Mouse (Mus musculus): ENCODE measurements around the gene Olfr684. TPM values are rescaled to one million over a fixed set of nuclear protein-coding genes. Genes with fewer than 3 reads are reported as not detected.

The Olfr684 gene
- not detected in 2 replicates for polyA plus RNA-seq (2016; fragmentation: Nextera tagmentation; extraction: Ambion mirVana)

- Histone ChIP-seq H3K4me1 (no peaks in the 10 kb centered on the region), H3K27me3 (ENCODE audit: low read depth, poor library complexity, severe bottlenecking) (no peaks in the 10 kb centered on the region), H3K9me3 (replicated peaks) (no peaks in the 10 kb centered on the region), H3K36me3 (no peaks in the 10 kb centered on the region), H3K27ac (replicated peaks) (no peak within 1 kb of the TSS), H3K4me3 (no peak within 1 kb of the TSS)
- WGBS, result 86% methylated on average over 1 of the region's 1 CpGs
- no peak for DNase-seq (ENCODE audit: low spot score)
Observed at GRCm38 (mm10) chr7:105163553-105163952, at the start of gene Olfr684. Gene Olfr684 (minus strand): TSS chr7:105163653.

GRCm38 (mm10) chr7:105207385-105207784, 43.9 kb upstream of the Olfr684 start, which contains the start of gene Olfr686:
Gene Olfr686 (minus strand): TSS chr7:105207485.
- Histone ChIP-seq H3K4me1 (no peaks in the 10 kb centered on the region), H3K27ac (replicated peaks) (no peak within 1 kb of the TSS), H3K36me3 (no peaks in the 10 kb centered on the region), H3K9me3 (replicated peaks) (no peaks in the 10 kb centered on the region), H3K4me3 (no peak within 1 kb of the TSS), H3K27me3 (ENCODE audit: low read depth, poor library complexity, severe bottlenecking) (no peaks in the 10 kb centered on the region)
- DNase-seq (ENCODE audit: low spot score), result no peak

GRCm38 (mm10) chr7:105185912-105186311, 22.5 kb upstream of the Olfr684 start, which contains the start of gene Olfr685:
Gene Olfr685 (minus strand): TSS chr7:105186012.
- 95% methylated on average over 1 of the region's 1 CpGs for WGBS
- Histone ChIP-seq H3K9me3 (replicated peaks) (no peaks in the 10 kb centered on the region), H3K4me1 (no peaks in the 10 kb centered on the region), H3K4me3 (no peak within 1 kb of the TSS), H3K27me3 (ENCODE audit: low read depth, poor library complexity, severe bottlenecking) (no peaks in the 10 kb centered on the region), H3K36me3 (no peaks in the 10 kb centered on the region), H3K27ac (replicated peaks) (no peak within 1 kb of the TSS)
- no peak for DNase-seq (ENCODE audit: low spot score)

DNA sequence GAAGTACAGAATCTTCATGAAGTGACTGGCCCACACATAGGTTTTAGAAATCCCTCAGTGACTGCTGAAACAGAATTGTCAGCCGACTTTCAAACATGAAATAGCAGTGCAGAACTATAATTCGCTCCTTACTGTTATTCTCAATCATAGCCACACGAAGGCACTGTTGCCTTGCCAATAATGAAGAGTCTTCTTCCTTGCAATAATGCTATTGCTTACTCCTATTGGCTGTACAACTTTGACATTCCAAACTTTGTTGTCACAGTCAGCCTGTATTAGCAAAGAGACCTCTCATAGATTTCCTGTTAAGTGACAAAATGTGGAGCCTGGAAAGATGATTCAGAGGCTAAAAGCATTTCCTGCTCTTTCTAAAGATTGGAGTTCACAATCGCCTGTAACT, 7.3 kb upstream of the Olfr684 start:
- 59% methylated on average over 4 of the region's 4 CpGs for WGBS
- no peak for DNase-seq (ENCODE audit: low spot score)
- Histone ChIP-seq H3K27ac (replicated peaks) (no peak overlapping the region), H3K4me3 (no peak overlapping the region), H3K36me3 (no peaks in the 10 kb centered on the region), H3K9me3 (replicated peaks) (no peaks in the 10 kb centered on the region), H3K4me1 (no peaks in the 10 kb centered on the region), H3K27me3 (ENCODE audit: low read depth, poor library complexity, severe bottlenecking) (no peaks in the 10 kb centered on the region)

DNA sequence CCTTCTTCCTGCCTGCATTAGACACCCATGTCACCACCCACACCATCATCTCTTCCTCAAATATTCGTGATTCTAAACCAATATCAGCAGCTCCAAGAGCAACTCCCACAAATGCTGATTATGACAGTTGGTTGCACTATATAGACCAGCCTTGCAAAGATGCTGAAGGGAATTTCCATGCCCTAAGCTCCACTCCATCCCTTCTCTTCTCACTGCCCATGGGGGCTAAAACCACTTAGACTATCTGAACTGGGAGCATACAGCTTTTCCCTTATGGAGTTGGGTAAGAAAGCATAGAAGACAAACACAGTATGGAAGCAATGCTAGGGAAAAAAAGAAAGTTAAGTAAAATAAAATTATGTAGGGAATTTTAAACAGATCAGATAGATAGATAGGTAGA, 16.5 kb downstream of the Olfr684 start, which contains the start of gene Olfr683:
Olfr683 (minus strand) TSS at position 101 of the 400 bp plus-strand sequence.
- no peak for DNase-seq (ENCODE audit: low spot score)
- WGBS, result 78% methylated on average over 1 of the region's 1 CpGs
- no peak within 1 kb of the TSS for H3K27ac ChIP-seq (replicated peaks)
- H3K4me1 ChIP-seq, result no peaks in the 10 kb centered on the region
- no peak within 1 kb of the TSS for H3K4me3 ChIP-seq
- no peaks in the 10 kb centered on the region for H3K27me3 ChIP-seq (ENCODE audit: low read depth, poor library complexity, severe bottlenecking)
- no peaks in the 10 kb centered on the region for H3K9me3 ChIP-seq (replicated peaks)
- H3K36me3 ChIP-seq, result no peaks in the 10 kb centered on the region

- WGBS, result 79% methylated on average over 2 of the region's 2 CpGs
- H3K36me3 ChIP-seq, result no peaks in the 10 kb centered on the region
Observed at GRCm38 (mm10) chr7:105141275-105141674, 22.2 kb downstream of the Olfr684 start.

GRCm38 (mm10) chr7:105116536-105116935, 46.9 kb downstream of the Olfr684 start, which contains the start of gene Olfr681:
Gene Olfr681 (plus strand): TSS chr7:105116836.
- Histone ChIP-seq H3K4me1 (no peaks in the 10 kb centered on the region), H3K27ac (replicated peaks) (no peak within 1 kb of the TSS)
- no peak for DNase-seq (ENCODE audit: low spot score)

More at GRCm38 (mm10) chr7:105141275-105141674, 22.2 kb downstream of the Olfr684 start:
- DNase-seq (ENCODE audit: low spot score), result no peak
- Histone ChIP-seq H3K27me3 (ENCODE audit: low read depth, poor library complexity, severe bottlenecking) (no peaks in the 10 kb centered on the region), H3K9me3 (replicated peaks) (no peaks in the 10 kb centered on the region), H3K4me3 (no peak overlapping the region), H3K27ac (replicated peaks) (no peak overlapping the region), H3K4me1 (no peaks in the 10 kb centered on the region)

More at GRCm38 (mm10) chr7:105116536-105116935, 46.9 kb downstream of the Olfr684 start, which contains the start of gene Olfr681:
- no peaks in the 10 kb centered on the region for H3K27me3 ChIP-seq (ENCODE audit: low read depth, poor library complexity, severe bottlenecking)
- no peak within 1 kb of the TSS for H3K4me3 ChIP-seq
- no peaks in the 10 kb centered on the region for H3K36me3 ChIP-seq
- no peaks in the 10 kb centered on the region for H3K9me3 ChIP-seq (replicated peaks)

Other genes with a start within 250 kb of the Olfr684 start
- not detected in 2 replicates for gene Olfr667, start 242.2 kb downstream of the Olfr684 start, polyA plus RNA-seq (2016; fragmentation: Nextera tagmentation; extraction: Ambion mirVana)
- not detected in 2 replicates for gene Olfr668, start 235.6 kb downstream of the Olfr684 start, polyA plus RNA-seq (2016; fragmentation: Nextera tagmentation; extraction: Ambion mirVana)
- not detected in 2 replicates for gene Olfr669, start 229.4 kb downstream of the Olfr684 start, polyA plus RNA-seq (2016; fragmentation: Nextera tagmentation; extraction: Ambion mirVana)
- gene Olfr670, start 201.0 kb downstream of the Olfr684 start, polyA plus RNA-seq (2016; fragmentation: Nextera tagmentation; extraction: Ambion mirVana), result not detected in 2 replicates
- gene Olfr671, start 184.5 kb downstream of the Olfr684 start, polyA plus RNA-seq (2016; fragmentation: Nextera tagmentation; extraction: Ambion mirVana), result not detected in 2 replicates
- gene Olfr672, start 161.6 kb downstream of the Olfr684 start, polyA plus RNA-seq (2016; fragmentation: Nextera tagmentation; extraction: Ambion mirVana), result not detected in 2 replicates
- gene Olfr675, start 135.2 kb downstream of the Olfr684 start, polyA plus RNA-seq (2016; fragmentation: Nextera tagmentation; extraction: Ambion mirVana), result not detected in 2 replicates
- gene Olfr676, start 131.0 kb downstream of the Olfr684 start, polyA plus RNA-seq (2016; fragmentation: Nextera tagmentation; extraction: Ambion mirVana), result not detected in 2 replicates
- gene Olfr677, start 112.3 kb downstream of the Olfr684 start, polyA plus RNA-seq (2016; fragmentation: Nextera tagmentation; extraction: Ambion mirVana), result not detected in 2 replicates
- not detected in 2 replicates for gene Olfr678, start 99.2 kb downstream of the Olfr684 start, polyA plus RNA-seq (2016; fragmentation: Nextera tagmentation; extraction: Ambion mirVana)
- gene Olfr679, start 82.4 kb downstream of the Olfr684 start, polyA plus RNA-seq (2016; fragmentation: Nextera tagmentation; extraction: Ambion mirVana), result not detected in 2 replicates
- not detected in 2 replicates for gene Olfr680-ps1, start 70.8 kb downstream of the Olfr684 start, polyA plus RNA-seq (2016; fragmentation: Nextera tagmentation; extraction: Ambion mirVana)
- not detected in 2 replicates for gene Olfr681, start 46.8 kb downstream of the Olfr684 start, polyA plus RNA-seq (2016; fragmentation: Nextera tagmentation; extraction: Ambion mirVana)
- gene Olfr683, start 16.6 kb downstream of the Olfr684 start, polyA plus RNA-seq (2016; fragmentation: Nextera tagmentation; extraction: Ambion mirVana), result not detected in 2 replicates
- gene Olfr685, start 22.4 kb upstream of the Olfr684 start, polyA plus RNA-seq (2016; fragmentation: Nextera tagmentation; extraction: Ambion mirVana), result not detected in 2 replicates
- gene Olfr686, start 43.8 kb upstream of the Olfr684 start, polyA plus RNA-seq (2016; fragmentation: Nextera tagmentation; extraction: Ambion mirVana), result not detected in 2 replicates
- not detected in 2 replicates for gene Olfr688, start 124.4 kb upstream of the Olfr684 start, polyA plus RNA-seq (2016; fragmentation: Nextera tagmentation; extraction: Ambion mirVana)
- gene Olfr689, start 147.5 kb upstream of the Olfr684 start, polyA plus RNA-seq (2016; fragmentation: Nextera tagmentation; extraction: Ambion mirVana), result 0.02 TPM in 1 of 2 replicates, not detected in the other
- not detected in 2 replicates for gene Olfr690, start 170.5 kb upstream of the Olfr684 start, polyA plus RNA-seq (2016; fragmentation: Nextera tagmentation; extraction: Ambion mirVana)
- not detected in 2 replicates for gene Olfr691, start 178.6 kb upstream of the Olfr684 start, polyA plus RNA-seq (2016; fragmentation: Nextera tagmentation; extraction: Ambion mirVana)
- not detected in 2 replicates for gene Olfr692, start 204.6 kb upstream of the Olfr684 start, polyA plus RNA-seq (2016; fragmentation: Nextera tagmentation; extraction: Ambion mirVana)
- not detected in 2 replicates for gene Gm5901, start 211.4 kb upstream of the Olfr684 start, polyA plus RNA-seq (2016; fragmentation: Nextera tagmentation; extraction: Ambion mirVana)
- gene Fam160a2, start 236.4 kb upstream of the Olfr684 start, polyA plus RNA-seq (2016; fragmentation: Nextera tagmentation; extraction: Ambion mirVana), result 38.6 and 39.3 TPM in 2 replicates
- 0.12 TPM in 1 of 2 replicates, not detected in the other for gene Cnga4, start 240.9 kb upstream of the Olfr684 start, polyA plus RNA-seq (2016; fragmentation: Nextera tagmentation; extraction: Ambion mirVana)